Mouse (Mus musculus): Measurements from ENCODE around the gene Tma7. TPM values are rescaled to one million over a fixed set of nuclear protein-coding genes. Genes with fewer than 3 reads are reported as not detected.

Gene Tma7
- polyA plus RNA-seq, 1 experiment, result 294 TPM

DNA sequence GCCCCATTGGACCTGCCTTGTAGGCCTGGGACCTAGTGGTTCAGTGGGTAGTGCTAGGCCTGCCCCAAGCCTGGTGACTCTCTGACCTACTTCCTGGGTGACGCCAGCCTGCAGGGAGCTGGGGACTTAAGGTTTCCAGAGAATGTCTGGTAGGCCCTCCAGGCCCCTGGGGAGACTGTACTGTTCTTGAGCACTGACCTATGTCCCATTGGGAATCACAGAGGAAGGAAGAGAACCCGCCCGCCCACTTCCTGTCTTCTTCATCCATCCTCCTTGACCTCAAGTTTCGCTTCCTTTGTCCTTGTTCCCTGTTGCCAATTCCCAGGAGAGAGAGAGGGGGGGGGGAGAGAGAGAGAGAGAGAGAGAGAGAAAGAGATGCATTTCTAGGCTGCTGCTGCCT, 35.7 kb upstream of the Tma7 start:
- TF ChIP-seq MYOG (IDR thresholded peaks at IDR 0.05; ENCODE audit: control insufficient read depth, extremely low read depth, insufficient read length), result no peak
- no peak for TF ChIP-seq USF1 (IDR thresholded peaks at IDR 0.05; ENCODE audit: low read depth)
- no peak for TF ChIP-seq MAX (IDR thresholded peaks at IDR 0.05)
- no peak for TF ChIP-seq MYOD1 (IDR thresholded peaks at IDR 0.05; ENCODE audit: control insufficient read depth, insufficient read length, low read depth)
- TF ChIP-seq CEBPB (IDR thresholded peaks at IDR 0.05; ENCODE audit: low read depth), result no peak
- no peak for TF ChIP-seq FOSL1 (IDR thresholded peaks at IDR 0.05; ENCODE audit: insufficient read depth, low read length, poor library complexity, severe bottlenecking)
- no peak for TF ChIP-seq CTCF (IDR thresholded peaks at IDR 0.05; ENCODE audit: control insufficient read depth, insufficient read depth, insufficient read length)
- Histone ChIP-seq H3K79me2 (ENCODE audit: control insufficient read depth, insufficient read depth) (no peaks in the 10 kb centered on the region), H3K79me3 (ENCODE audit: low read depth) (no peaks in the 10 kb centered on the region), H3K27me3 (ENCODE audit: control insufficient read depth, insufficient read depth, insufficient read length) (no peaks in the 10 kb centered on the region), H3K36me3 (ENCODE audit: control insufficient read depth, insufficient read depth) (peaks cover 7% of the 10 kb centered on the region), H3ac (ENCODE audit: control insufficient read depth, insufficient read length, low read depth) (no peak overlapping the region), H3K4me3 (ENCODE audit: insufficient read depth, poor library complexity, severe bottlenecking) (no peak overlapping the region)

DNA sequence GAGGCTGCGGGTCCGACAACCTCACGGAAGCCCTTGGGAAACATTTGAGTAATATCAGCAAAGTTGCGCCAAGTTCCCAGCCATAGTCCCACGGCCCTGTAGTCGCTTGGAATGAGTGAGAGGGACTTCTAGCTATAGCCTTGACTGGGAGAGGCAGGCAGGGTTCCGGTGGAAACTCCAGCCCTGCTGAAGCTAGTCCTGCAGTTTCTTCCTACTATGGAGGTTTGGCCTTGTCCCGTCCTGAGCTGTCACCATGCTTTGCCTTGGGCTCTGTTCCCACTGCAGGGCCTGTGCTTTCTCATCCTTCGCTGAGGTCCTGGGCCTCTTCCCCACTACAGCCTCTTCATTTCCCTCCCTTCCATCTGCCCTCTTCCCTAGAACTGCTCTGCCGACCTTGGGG, 33.8 kb upstream of the Tma7 start:
- Histone ChIP-seq H3ac (ENCODE audit: control insufficient read depth, insufficient read length, low read depth) (no peak overlapping the region), H3K27me3 (ENCODE audit: control insufficient read depth, insufficient read depth, insufficient read length) (no peaks in the 10 kb centered on the region), H3K4me3 (ENCODE audit: insufficient read depth, poor library complexity, severe bottlenecking) (no peak overlapping the region), H3K79me2 (ENCODE audit: control insufficient read depth, insufficient read depth) (no peaks in the 10 kb centered on the region), H3K79me3 (ENCODE audit: low read depth) (no peaks in the 10 kb centered on the region), H3K36me3 (ENCODE audit: control insufficient read depth, insufficient read depth) (peaks cover 7% of the 10 kb centered on the region)
- TF ChIP-seq FOSL1 (IDR thresholded peaks at IDR 0.05; ENCODE audit: insufficient read depth, low read length, poor library complexity, severe bottlenecking), result no peak
- TF ChIP-seq USF1 (IDR thresholded peaks at IDR 0.05; ENCODE audit: low read depth), result no peak
- no peak for TF ChIP-seq MAX (IDR thresholded peaks at IDR 0.05)
- no peak for TF ChIP-seq CEBPB (IDR thresholded peaks at IDR 0.05; ENCODE audit: low read depth)
- no peak for TF ChIP-seq MYOD1 (IDR thresholded peaks at IDR 0.05; ENCODE audit: control insufficient read depth, insufficient read length, low read depth)
- no peak for TF ChIP-seq MYOG (IDR thresholded peaks at IDR 0.05; ENCODE audit: control insufficient read depth, extremely low read depth, insufficient read length)
- TF ChIP-seq CTCF (IDR thresholded peaks at IDR 0.05; ENCODE audit: control insufficient read depth, insufficient read depth, insufficient read length), result no peak

DNA sequence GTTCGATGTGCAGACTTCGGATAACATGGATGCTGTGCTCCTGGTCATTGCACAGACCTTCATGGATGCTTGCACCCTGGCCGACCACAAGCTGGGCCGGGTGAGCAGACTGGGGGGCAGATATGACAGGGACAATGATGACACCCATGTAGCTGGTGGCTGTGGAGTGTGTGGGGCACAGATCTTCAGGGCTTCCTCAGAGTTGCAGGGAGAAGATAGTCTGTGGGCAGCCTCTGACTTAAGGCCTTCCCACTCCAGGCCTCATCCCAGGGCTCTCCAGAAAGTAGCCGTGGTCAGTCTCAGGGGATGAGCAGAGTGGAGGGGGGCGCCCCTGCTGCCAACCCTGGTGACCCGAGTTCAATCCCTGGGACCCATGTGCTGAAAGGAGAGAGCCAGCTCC, 32.5 kb upstream of the Tma7 start:
- no peak for TF ChIP-seq MAX (IDR thresholded peaks at IDR 0.05)
- no peak for TF ChIP-seq CEBPB (IDR thresholded peaks at IDR 0.05; ENCODE audit: low read depth)
- no peak for TF ChIP-seq USF1 (IDR thresholded peaks at IDR 0.05; ENCODE audit: low read depth)
- TF ChIP-seq MYOG (IDR thresholded peaks at IDR 0.05; ENCODE audit: control insufficient read depth, extremely low read depth, insufficient read length), result no peak
- TF ChIP-seq FOSL1 (IDR thresholded peaks at IDR 0.05; ENCODE audit: insufficient read depth, low read length, poor library complexity, severe bottlenecking), result no peak
- no peak for TF ChIP-seq MYOD1 (IDR thresholded peaks at IDR 0.05; ENCODE audit: control insufficient read depth, insufficient read length, low read depth)
- no peak for TF ChIP-seq CTCF (IDR thresholded peaks at IDR 0.05; ENCODE audit: control insufficient read depth, insufficient read depth, insufficient read length)
- H3K79me2 ChIP-seq (ENCODE audit: control insufficient read depth, insufficient read depth), result no peaks in the 10 kb centered on the region
- H3K79me3 ChIP-seq (ENCODE audit: low read depth), result no peaks in the 10 kb centered on the region
- H3K27me3 ChIP-seq (ENCODE audit: control insufficient read depth, insufficient read depth, insufficient read length), result no peaks in the 10 kb centered on the region
- H3K36me3 ChIP-seq (ENCODE audit: control insufficient read depth, insufficient read depth), result peaks cover 7% of the 10 kb centered on the region
- no peak overlapping the region for H3ac ChIP-seq (ENCODE audit: control insufficient read depth, insufficient read length, low read depth)
- no peak overlapping the region for H3K4me3 ChIP-seq (ENCODE audit: insufficient read depth, poor library complexity, severe bottlenecking)

DNA sequence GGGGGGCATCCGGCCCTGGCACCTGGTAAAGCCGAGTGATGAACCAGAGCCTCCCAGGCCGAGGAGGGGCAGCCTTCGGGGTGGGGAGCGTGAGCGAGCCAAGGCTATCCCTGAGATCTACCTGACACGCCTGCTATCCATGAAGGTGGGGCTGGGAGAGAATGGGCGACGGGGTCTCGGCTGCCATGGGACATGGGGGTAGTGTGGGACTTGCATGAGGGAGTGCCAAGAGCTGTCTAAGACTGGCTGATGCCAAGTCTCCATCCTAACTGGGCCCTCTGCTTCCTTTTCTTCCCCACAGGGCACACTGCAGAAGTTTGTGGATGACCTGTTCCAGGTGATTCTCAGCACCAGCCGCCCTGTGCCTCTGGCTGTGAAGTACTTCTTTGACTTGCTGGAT, 31.9 kb upstream of the Tma7 start:
- Histone ChIP-seq H3K4me3 (ENCODE audit: insufficient read depth, poor library complexity, severe bottlenecking) (no peak overlapping the region), H3K36me3 (ENCODE audit: control insufficient read depth, insufficient read depth) (peaks cover 7% of the 10 kb centered on the region), H3ac (ENCODE audit: control insufficient read depth, insufficient read length, low read depth) (no peak overlapping the region), H3K27me3 (ENCODE audit: control insufficient read depth, insufficient read depth, insufficient read length) (no peaks in the 10 kb centered on the region), H3K79me3 (ENCODE audit: low read depth) (no peaks in the 10 kb centered on the region), H3K79me2 (ENCODE audit: control insufficient read depth, insufficient read depth) (no peaks in the 10 kb centered on the region)
- TF ChIP-seq MAX (IDR thresholded peaks at IDR 0.05) (no peak), FOSL1 (IDR thresholded peaks at IDR 0.05; ENCODE audit: insufficient read depth, low read length, poor library complexity, severe bottlenecking) (no peak), USF1 (IDR thresholded peaks at IDR 0.05; ENCODE audit: low read depth) (no peak), MYOG (IDR thresholded peaks at IDR 0.05; ENCODE audit: control insufficient read depth, extremely low read depth, insufficient read length) (no peak)

DNA sequence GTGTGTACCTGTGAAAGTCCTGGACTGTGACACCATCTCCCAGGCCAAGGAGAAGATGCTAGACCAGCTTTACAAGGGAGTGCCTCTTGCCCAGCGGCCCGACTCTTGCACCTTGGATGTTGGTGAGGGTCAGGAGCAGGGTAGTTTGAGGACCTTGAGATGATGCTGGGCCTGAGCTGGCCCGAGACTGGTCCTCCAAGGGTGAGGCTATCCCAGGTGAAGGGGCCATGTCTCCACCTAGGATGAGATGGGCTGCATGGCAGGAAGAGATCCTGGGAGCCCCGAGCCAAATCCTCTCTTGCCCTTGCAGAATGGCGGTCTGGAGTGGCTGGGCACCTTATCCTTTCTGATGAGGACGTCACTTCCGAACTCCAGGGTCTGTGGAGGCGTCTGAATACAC, 30.9 kb upstream of the Tma7 start:
- H3K27me3 ChIP-seq (ENCODE audit: control insufficient read depth, insufficient read depth, insufficient read length), result no peaks in the 10 kb centered on the region
- no peak for TF ChIP-seq FOSL1 (IDR thresholded peaks at IDR 0.05; ENCODE audit: insufficient read depth, low read length, poor library complexity, severe bottlenecking)
- TF ChIP-seq MYOD1 (IDR thresholded peaks at IDR 0.05; ENCODE audit: control insufficient read depth, insufficient read length, low read depth), result no peak
- no peak for TF ChIP-seq USF1 (IDR thresholded peaks at IDR 0.05; ENCODE audit: low read depth)
- no peak for TF ChIP-seq CTCF (IDR thresholded peaks at IDR 0.05; ENCODE audit: control insufficient read depth, insufficient read depth, insufficient read length)
- no peak for TF ChIP-seq MYOG (IDR thresholded peaks at IDR 0.05; ENCODE audit: control insufficient read depth, extremely low read depth, insufficient read length)
- peaks cover 7% of the 10 kb centered on the region for H3K36me3 ChIP-seq (ENCODE audit: control insufficient read depth, insufficient read depth)
- H3K79me3 ChIP-seq (ENCODE audit: low read depth), result no peaks in the 10 kb centered on the region
- no peaks in the 10 kb centered on the region for H3K79me2 ChIP-seq (ENCODE audit: control insufficient read depth, insufficient read depth)
- H3ac ChIP-seq (ENCODE audit: control insufficient read depth, insufficient read length, low read depth), result no peak overlapping the region
- no peak overlapping the region for H3K4me3 ChIP-seq (ENCODE audit: insufficient read depth, poor library complexity, severe bottlenecking)

DNA sequence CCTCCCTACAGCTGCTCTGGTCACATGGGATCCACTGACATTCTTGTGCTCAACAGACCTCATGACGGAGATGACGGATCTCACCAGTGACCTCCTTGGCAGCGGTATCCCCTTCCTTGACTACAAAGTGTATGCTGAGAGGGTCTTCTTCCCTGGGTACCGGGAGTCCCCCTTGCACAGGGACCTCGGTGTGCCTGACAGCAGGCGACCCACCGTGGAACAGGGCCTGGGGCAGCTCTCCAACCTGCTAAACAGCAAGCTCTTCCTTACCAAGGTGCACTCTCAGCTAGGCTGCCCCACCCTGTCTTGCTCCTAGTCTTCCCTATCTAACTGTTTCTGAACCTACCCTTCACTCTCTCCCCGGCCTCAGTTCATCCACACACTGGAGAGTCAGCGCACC, 29.2 kb upstream of the Tma7 start:
- TF ChIP-seq CEBPB (IDR thresholded peaks at IDR 0.05; ENCODE audit: low read depth) (no peak), CTCF (IDR thresholded peaks at IDR 0.05; ENCODE audit: control insufficient read depth, insufficient read depth, insufficient read length) (no peak), USF1 (IDR thresholded peaks at IDR 0.05; ENCODE audit: low read depth) (no peak), MAX (IDR thresholded peaks at IDR 0.05) (no peak), MYOD1 (IDR thresholded peaks at IDR 0.05; ENCODE audit: control insufficient read depth, insufficient read length, low read depth) (no peak), MYOG (IDR thresholded peaks at IDR 0.05; ENCODE audit: control insufficient read depth, extremely low read depth, insufficient read length) (no peak), FOSL1 (IDR thresholded peaks at IDR 0.05; ENCODE audit: insufficient read depth, low read length, poor library complexity, severe bottlenecking) (no peak)
- H3K27me3 ChIP-seq (ENCODE audit: control insufficient read depth, insufficient read depth, insufficient read length), result no peaks in the 10 kb centered on the region
- no peak overlapping the region for H3ac ChIP-seq (ENCODE audit: control insufficient read depth, insufficient read length, low read depth)
- H3K36me3 ChIP-seq (ENCODE audit: control insufficient read depth, insufficient read depth), result peaks cover 7% of the 10 kb centered on the region
- no peak overlapping the region for H3K4me3 ChIP-seq (ENCODE audit: insufficient read depth, poor library complexity, severe bottlenecking)
- no peaks in the 10 kb centered on the region for H3K79me2 ChIP-seq (ENCODE audit: control insufficient read depth, insufficient read depth)
- H3K79me3 ChIP-seq (ENCODE audit: low read depth), result no peaks in the 10 kb centered on the region

Measured in C2C12 (cell line).